Mouse (Mus musculus) kidney, adult 2 months (tissue): ENCODE measurements around the gene Primpol.

ENCODE experiments used
- CTCF ChIP-seq: fragments of 200-500 bp; conservative IDR thresholded peaks from 2 replicates; pipeline ENCODE4 v1.5.1; 2011; ENCODE audit warnings: low read depth, mild to moderate bottlenecking, control low read depth, low read length, moderate library complexity, mixed read lengths; ENCODE audit not compliant: insufficient read depth, insufficient read length
- POLR2A ChIP-seq: fragments of 200-500 bp; IDR thresholded peaks from one replicate; pipeline ENCODE4 v1.6.1; 2011; ENCODE audit warnings: low read depth, low read length, control low read depth

- TF ChIP-seq CTCF = no peak
- TF ChIP-seq POLR2A = no peak
Observed at GRCm38 (mm10) chr8:46569659-46570441, 47.2 kb downstream of the Primpol start.
